8 mouse cellular contexts compared by ENCODE assay signal in genomic region chr4:154965856-154966255, GRCm38 (mm10). TPM values are rescaled to one million over a fixed set of nuclear protein-coding genes. Genes with fewer than 3 reads are reported as not detected.
DNase-seq lines count a peak whose midpoint lies in the region; ATAC-seq and TF ChIP-seq lines count a peak whose summit lies in the region.

No protein-coding gene starts in this region.

- no peak overlapping the region for H3K27ac ChIP-seq in intestine, embryonic 14.5 days (ENCODE audit: low read depth)
- no peak overlapping the region for H3K27ac ChIP-seq in intestine, embryonic 16.5 days (ENCODE audit: low read length)
- H3K27ac ChIP-seq in forebrain, embryonic 14.5 days (ENCODE audit: low read depth, low read length), result no peak overlapping the region
- H3K27ac ChIP-seq in hindbrain, embryonic 12.5 days, result no peak overlapping the region
- H3K27ac ChIP-seq in midbrain, embryonic 14.5 days (replicated peaks; ENCODE audit: low read depth, low read length), result peak overlapping the region; percentile 97; the same call in 1 of the 2 replicates
- H3K27ac ChIP-seq in intestine, postnatal 0 days (ENCODE audit: low read depth, low read length), result no peak overlapping the region

- ATAC-seq in intestine, embryonic 14.5 days (replicated peaks; ENCODE audit: low FRiP score, low TSS enrichment, low read depth), result no peak
- ATAC-seq in intestine, embryonic 16.5 days, result no peak
- ATAC-seq in forebrain, embryonic 14.5 days, result no peak
- ATAC-seq in hindbrain, embryonic 12.5 days (ENCODE audit: low FRiP score), result no peak
- no peak for ATAC-seq in midbrain, embryonic 14.5 days (ENCODE audit: low FRiP score, low TSS enrichment)
- no peak for ATAC-seq in intestine, postnatal 0 days
- no peak for ATAC-seq in megakaryocyte progenitor cell, adult 5-6 weeks (replicated peaks; ENCODE audit: poor library complexity)

- H3K27me3 ChIP-seq in intestine, embryonic 14.5 days (replicated peaks; ENCODE audit: control insufficient read depth, insufficient read depth, low read length), result peaks cover 25% of the 10 kb centered on the region
- H3K27me3 ChIP-seq in intestine, embryonic 16.5 days (replicated peaks; ENCODE audit: control insufficient read depth, insufficient read depth, low read length), result peaks cover 25% of the 10 kb centered on the region
- no peaks in the 10 kb centered on the region for H3K27me3 ChIP-seq in forebrain, embryonic 14.5 days (replicated peaks; ENCODE audit: control insufficient read depth, insufficient read depth, low read length)
- peaks cover 22% of the 10 kb centered on the region for H3K27me3 ChIP-seq in hindbrain, embryonic 12.5 days
- 0 out of 2 replicates have a peak, but pooled peaks cover 2% of the 10 kb centered on the region for H3K27me3 ChIP-seq in midbrain, embryonic 14.5 days (ENCODE audit: control insufficient read depth, insufficient read depth, low read length)
- H3K27me3 ChIP-seq in intestine, postnatal 0 days (replicated peaks; ENCODE audit: control insufficient read depth, insufficient read depth, low read length), result peaks cover 20% of the 10 kb centered on the region

- no peak for TF ChIP-seq CTCF in intestine, postnatal 0 days (IDR thresholded peaks at IDR 0.05; ENCODE audit: low read depth)

- H3K9me3 ChIP-seq in intestine, embryonic 14.5 days (ENCODE audit: control insufficient read depth, low read length), result no peaks in the 10 kb centered on the region
- H3K9me3 ChIP-seq in intestine, embryonic 16.5 days (ENCODE audit: control insufficient read depth, low read length), result no peaks in the 10 kb centered on the region
- no peaks in the 10 kb centered on the region for H3K9me3 ChIP-seq in forebrain, embryonic 14.5 days (replicated peaks; ENCODE audit: control insufficient read depth, low read length)
- no peaks in the 10 kb centered on the region for H3K9me3 ChIP-seq in hindbrain, embryonic 12.5 days (replicated peaks)
- H3K9me3 ChIP-seq in midbrain, embryonic 14.5 days (ENCODE audit: control insufficient read depth, low read length), result no peaks in the 10 kb centered on the region
- H3K9me3 ChIP-seq in intestine, postnatal 0 days (ENCODE audit: control insufficient read depth), result no peaks in the 10 kb centered on the region

- peaks cover 30% of the 10 kb centered on the region for H3K4me1 ChIP-seq in intestine, embryonic 14.5 days (replicated peaks; ENCODE audit: control insufficient read depth, insufficient read depth, low read length)
- H3K4me1 ChIP-seq in intestine, embryonic 16.5 days (ENCODE audit: control insufficient read depth, insufficient read depth, low read length), result peaks cover 34% of the 10 kb centered on the region
- H3K4me1 ChIP-seq in forebrain, embryonic 14.5 days (ENCODE audit: control insufficient read depth, insufficient read depth, low read length), result peaks cover 25% of the 10 kb centered on the region
- H3K4me1 ChIP-seq in hindbrain, embryonic 12.5 days, result peaks cover 49% of the 10 kb centered on the region
- H3K4me1 ChIP-seq in midbrain, embryonic 14.5 days (ENCODE audit: control insufficient read depth, insufficient read depth, low read length), result peaks cover 40% of the 10 kb centered on the region
- peaks cover 13% of the 10 kb centered on the region for H3K4me1 ChIP-seq in intestine, postnatal 0 days (replicated peaks; ENCODE audit: control insufficient read depth, insufficient read depth, low read length)

- H3K4me2 ChIP-seq in intestine, embryonic 14.5 days (ENCODE audit: low read length), result 0 out of 2 replicates have a peak overlapping the region, but pooled peaks have one; percentile 81
- no peak overlapping the region for H3K4me2 ChIP-seq in intestine, embryonic 16.5 days (ENCODE audit: low read depth, low read length)
- peak overlapping the region; percentile 80; the same call in 1 of the 2 replicates for H3K4me2 ChIP-seq in forebrain, embryonic 14.5 days (ENCODE audit: low read length)
- peak overlapping the region; percentile 85 for H3K4me2 ChIP-seq in hindbrain, embryonic 12.5 days (replicated peaks)
- peak overlapping the region; percentile 86 for H3K4me2 ChIP-seq in midbrain, embryonic 14.5 days (ENCODE audit: low read length)
- H3K4me2 ChIP-seq in intestine, postnatal 0 days (replicated peaks; ENCODE audit: low read depth), result no peak overlapping the region

- H3K4me3 ChIP-seq in intestine, embryonic 14.5 days (ENCODE audit: low read depth, low read length), result no peak overlapping the region
- H3K4me3 ChIP-seq in intestine, embryonic 16.5 days (ENCODE audit: low read length), result no peak overlapping the region
- H3K4me3 ChIP-seq in forebrain, embryonic 14.5 days (ENCODE audit: low read depth, low read length), result no peak overlapping the region
- H3K4me3 ChIP-seq in hindbrain, embryonic 12.5 days, result 0 out of 2 replicates have a peak overlapping the region, but pooled peaks have one; percentile 79
- peak overlapping the region; percentile 76; the same call in 1 of the 2 replicates for H3K4me3 ChIP-seq in midbrain, embryonic 14.5 days (replicated peaks; ENCODE audit: low read depth, low read length)
- no peak overlapping the region for H3K4me3 ChIP-seq in intestine, postnatal 0 days (ENCODE audit: low read depth, low read length)

- no peak for DNase-seq in intestine, embryonic 14.5 days (ENCODE audit: low spot score)
- no peak for DNase-seq in forebrain, embryonic 14.5 days (ENCODE audit: low spot score)
- DNase-seq in midbrain, embryonic 14.5 days, result no peak
- no peak for DNase-seq in thymus, postnatal 4 days

- peaks cover 37% of the 10 kb centered on the region for H3K36me3 ChIP-seq in intestine, embryonic 14.5 days (ENCODE audit: control insufficient read depth, insufficient read depth, low read length)
- peaks cover 17% of the 10 kb centered on the region for H3K36me3 ChIP-seq in intestine, embryonic 16.5 days (ENCODE audit: control insufficient read depth, insufficient read depth, low read length)
- H3K36me3 ChIP-seq in forebrain, embryonic 14.5 days (ENCODE audit: control insufficient read depth, insufficient read depth, low read length), result peaks cover 23% of the 10 kb centered on the region
- peaks cover 21% of the 10 kb centered on the region for H3K36me3 ChIP-seq in hindbrain, embryonic 12.5 days
- H3K36me3 ChIP-seq in midbrain, embryonic 14.5 days (ENCODE audit: control insufficient read depth, insufficient read depth, low read length), result peaks cover 27% of the 10 kb centered on the region
- peaks cover 19% of the 10 kb centered on the region for H3K36me3 ChIP-seq in intestine, postnatal 0 days (ENCODE audit: control insufficient read depth, insufficient read depth)

- no peak overlapping the region for H3K9ac ChIP-seq in intestine, embryonic 14.5 days (ENCODE audit: low read length)
- no peak overlapping the region for H3K9ac ChIP-seq in intestine, embryonic 16.5 days (ENCODE audit: low read depth, low read length)
- peak overlapping the region; percentile 1; the same call in 1 of the 2 replicates for H3K9ac ChIP-seq in forebrain, embryonic 14.5 days (ENCODE audit: low read length)
- H3K9ac ChIP-seq in hindbrain, embryonic 12.5 days, result no peak overlapping the region
- H3K9ac ChIP-seq in midbrain, embryonic 14.5 days (replicated peaks; ENCODE audit: low read length), result peak overlapping the region; percentile 84; the same call in 1 of the 2 replicates
- H3K9ac ChIP-seq in intestine, postnatal 0 days (ENCODE audit: low read depth, low read length), result no peak overlapping the region

- 82% methylated on average over 3 of the region's 3 CpGs for WGBS in intestine, embryonic 14.5 days
- WGBS in intestine, embryonic 16.5 days, result 67% methylated on average over 3 of the region's 3 CpGs
- 63% methylated on average over 3 of the region's 3 CpGs for WGBS in forebrain, embryonic 14.5 days
- 80% methylated on average over 3 of the region's 3 CpGs for WGBS in hindbrain, embryonic 12.5 days
- 60% methylated on average over 3 of the region's 3 CpGs for WGBS in midbrain, embryonic 14.5 days
- 70% methylated on average over 3 of the region's 3 CpGs for WGBS in intestine, postnatal 0 days

RNA-seq across cellular contexts. Expression of gene Pank4, which starts 1.9 kb away (rescaled TPM):
- polyA plus RNA-seq in intestine, embryonic 14.5 days (2014; fragmentation: Nextera tagmentation; extraction: Ambion mirVana), result 45.4 and 46.7 TPM in 2 replicates
- 32.4 and 34.2 TPM in 2 replicates for polyA plus RNA-seq in intestine, embryonic 16.5 days (2015; fragmentation: Nextera tagmentation; extraction: Ambion mirVana)
- polyA plus RNA-seq in forebrain, embryonic 14.5 days (2014; fragmentation: Nextera tagmentation; extraction: Ambion mirVana), result 34.6 and 38.9 TPM in 2 replicates
- polyA plus RNA-seq in hindbrain, embryonic 12.5 days (2016; fragmentation: Nextera tagmentation; extraction: Ambion mirVana), result 42.5 and 44.5 TPM in 2 replicates
- 30.6 and 38.8 TPM in 2 replicates for polyA plus RNA-seq in midbrain, embryonic 14.5 days (2014; fragmentation: Nextera tagmentation; extraction: Ambion mirVana)
- polyA plus RNA-seq in intestine, postnatal 0 days (2015; fragmentation: Nextera tagmentation; extraction: Ambion mirVana), result 10.9 and 11.5 TPM in 2 replicates
- 28.0 and 43.9 TPM in 2 replicates for total RNA-seq in megakaryocyte progenitor cell, adult 5-6 weeks (2015)
- total RNA-seq in megakaryocyte progenitor cell, adult 5-6 weeks (2017), result 24.6 and 24.8 TPM in 2 replicates

RNA-seq across cellular contexts. Expression of gene Hes5, which starts 5.1 kb away (rescaled TPM):
- polyA plus RNA-seq in intestine, embryonic 14.5 days (2014; fragmentation: Nextera tagmentation; extraction: Ambion mirVana), result 1.8 and 2.3 TPM in 2 replicates
- polyA plus RNA-seq in intestine, embryonic 16.5 days (2015; fragmentation: Nextera tagmentation; extraction: Ambion mirVana), result 1.3 and 1.4 TPM in 2 replicates
- polyA plus RNA-seq in forebrain, embryonic 14.5 days (2014; fragmentation: Nextera tagmentation; extraction: Ambion mirVana), result 73.0 and 86.0 TPM in 2 replicates
- polyA plus RNA-seq in hindbrain, embryonic 12.5 days (2016; fragmentation: Nextera tagmentation; extraction: Ambion mirVana), result 293 and 329 TPM in 2 replicates
- polyA plus RNA-seq in midbrain, embryonic 14.5 days (2014; fragmentation: Nextera tagmentation; extraction: Ambion mirVana), result 111 and 123 TPM in 2 replicates
- polyA plus RNA-seq in intestine, postnatal 0 days (2015; fragmentation: Nextera tagmentation; extraction: Ambion mirVana), result 0.20 and 0.29 TPM in 2 replicates
- total RNA-seq in megakaryocyte progenitor cell, adult 5-6 weeks (2015), result 0.64 and 0.67 TPM in 2 replicates
- total RNA-seq in megakaryocyte progenitor cell, adult 5-6 weeks (2017), result 0.24 and 4.5 TPM in 2 replicates

RNA-seq across cellular contexts. Expression of gene Tnfrsf14, which starts 37.5 kb away (rescaled TPM):
- 1.5 and 1.6 TPM in 2 replicates for polyA plus RNA-seq in intestine, embryonic 14.5 days (2014; fragmentation: Nextera tagmentation; extraction: Ambion mirVana)
- polyA plus RNA-seq in intestine, embryonic 16.5 days (2015; fragmentation: Nextera tagmentation; extraction: Ambion mirVana), result 2.3 and 3.5 TPM in 2 replicates
- not detected in 2 replicates for polyA plus RNA-seq in forebrain, embryonic 14.5 days (2014; fragmentation: Nextera tagmentation; extraction: Ambion mirVana)
- 0.79 and 0.97 TPM in 2 replicates for polyA plus RNA-seq in hindbrain, embryonic 12.5 days (2016; fragmentation: Nextera tagmentation; extraction: Ambion mirVana)
- not detected in 2 replicates for polyA plus RNA-seq in midbrain, embryonic 14.5 days (2014; fragmentation: Nextera tagmentation; extraction: Ambion mirVana)
- polyA plus RNA-seq in intestine, postnatal 0 days (2015; fragmentation: Nextera tagmentation; extraction: Ambion mirVana), result 1.9 and 2.9 TPM in 2 replicates
- 68.4 and 89.8 TPM in 2 replicates for total RNA-seq in megakaryocyte progenitor cell, adult 5-6 weeks (2015)
- 58.3 and 68.2 TPM in 2 replicates for total RNA-seq in megakaryocyte progenitor cell, adult 5-6 weeks (2017)

Comparison
In these comparisons a context has a peak if more than half of its experiments do, and no peak if none do; other contexts are left out.
1. H3K4me2 ChIP-seq: peak in intestine, embryonic 14.5 days (single experiment), forebrain, embryonic 14.5 days (single experiment), hindbrain, embryonic 12.5 days (single experiment) and midbrain, embryonic 14.5 days (single experiment); none in intestine, embryonic 16.5 days (single experiment) and intestine, postnatal 0 days (single experiment).
2. H3K4me3 ChIP-seq: peak in hindbrain, embryonic 12.5 days (single experiment) and midbrain, embryonic 14.5 days (single experiment); none in intestine, embryonic 14.5 days (single experiment), intestine, embryonic 16.5 days (single experiment), forebrain, embryonic 14.5 days (single experiment) and intestine, postnatal 0 days (single experiment).
3. H3K9ac ChIP-seq: peak in forebrain, embryonic 14.5 days (single experiment) and midbrain, embryonic 14.5 days (single experiment); none in intestine, embryonic 14.5 days (single experiment), intestine, embryonic 16.5 days (single experiment), hindbrain, embryonic 12.5 days (single experiment) and intestine, postnatal 0 days (single experiment).
4. RNA of gene Hes5, which starts 5.1 kb away (polyA plus RNA-seq): 293 to 329 TPM in hindbrain, embryonic 12.5 days, 111 to 123 TPM in midbrain, embryonic 14.5 days and 73.0 to 86.0 TPM in forebrain, embryonic 14.5 days; 1.8 to 2.3 TPM in intestine, embryonic 14.5 days, 1.3 to 1.4 TPM in intestine, embryonic 16.5 days and 0.20 to 0.29 TPM in intestine, postnatal 0 days; every median in the first group is over 10 times any median in the second.